Mouse (Mus musculus): ENCODE data around the gene Fance.
"Not testable (repeated sequence)": the region's sequence is repeated elsewhere in the genome, so short reads cannot be mapped to it uniquely, and the experiment has no call there.

Gene Fance

GRCm38 (mm10) chr17:28293716-28294115 is 19.6 kb upstream of the Fance start:
- DNase-seq (ENCODE audit: low spot score in 2 of 2), result no peak

GRCm38 (mm10) chr17:28294449-28295333 is 18.6 kb upstream of the Fance start:
- no peak for DNase-seq (ENCODE audit: low spot score in 2 of 2)

DNA sequence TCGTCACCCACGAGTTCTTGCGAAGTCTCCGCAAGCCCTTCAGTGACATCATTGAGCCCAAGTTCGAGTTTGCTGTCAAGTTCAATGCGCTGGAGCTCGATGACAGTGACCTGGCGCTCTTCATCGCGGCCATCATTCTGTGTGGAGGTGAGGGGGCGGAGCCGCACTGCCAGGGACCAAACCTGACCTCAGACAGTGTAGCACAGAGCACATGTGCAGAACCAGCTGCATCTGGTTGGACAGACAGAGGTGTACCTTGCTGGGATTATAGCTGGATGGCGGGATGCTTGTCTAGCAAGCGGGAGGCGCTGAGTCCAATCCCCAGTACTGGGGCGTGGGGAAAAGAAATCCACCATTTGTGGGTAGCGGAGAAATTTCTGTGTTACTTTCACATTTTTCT is 14.4 kb upstream of the Fance start:
- no peak for DNase-seq (ENCODE audit: low spot score in 2 of 2)

DNA sequence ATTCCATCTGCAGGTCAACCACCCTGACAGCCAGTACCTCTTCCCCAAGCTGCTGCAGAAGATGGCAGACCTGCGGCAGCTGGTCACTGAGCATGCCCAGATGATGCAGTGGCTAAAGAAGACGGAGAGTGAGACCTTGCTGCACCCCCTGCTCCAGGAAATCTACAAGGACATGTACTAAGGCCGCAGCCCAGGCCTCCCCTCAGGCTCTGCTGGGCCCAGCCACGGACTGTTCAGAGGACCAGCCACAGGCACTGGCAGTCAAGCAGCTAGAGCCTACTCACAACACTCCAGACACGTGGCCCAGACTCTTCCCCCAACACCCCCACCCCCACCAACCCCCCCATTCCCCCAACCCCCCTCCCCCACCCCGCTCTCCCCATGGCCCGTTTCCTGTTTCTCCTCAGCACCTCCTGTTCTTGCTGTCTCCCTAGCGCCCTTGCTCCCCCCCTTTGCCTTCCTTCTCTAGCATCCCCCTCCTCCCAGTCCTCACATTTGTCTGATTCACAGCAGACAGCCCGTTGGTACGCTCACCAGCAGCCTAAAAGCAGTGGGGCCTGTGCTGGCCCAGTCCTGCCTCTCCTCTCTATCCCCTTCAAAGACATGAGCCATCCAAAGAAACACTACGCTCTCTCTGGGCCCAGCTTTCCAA is 13.5 kb upstream of the Fance start:
- no peak for DNase-seq (ENCODE audit: low spot score in 2 of 2)

- no peak for DNase-seq (ENCODE audit: low spot score in 2 of 2)
Measured at GRCm38 (mm10) chr17:28300323-28300722, 13.0 kb upstream of the Fance start.

DNA sequence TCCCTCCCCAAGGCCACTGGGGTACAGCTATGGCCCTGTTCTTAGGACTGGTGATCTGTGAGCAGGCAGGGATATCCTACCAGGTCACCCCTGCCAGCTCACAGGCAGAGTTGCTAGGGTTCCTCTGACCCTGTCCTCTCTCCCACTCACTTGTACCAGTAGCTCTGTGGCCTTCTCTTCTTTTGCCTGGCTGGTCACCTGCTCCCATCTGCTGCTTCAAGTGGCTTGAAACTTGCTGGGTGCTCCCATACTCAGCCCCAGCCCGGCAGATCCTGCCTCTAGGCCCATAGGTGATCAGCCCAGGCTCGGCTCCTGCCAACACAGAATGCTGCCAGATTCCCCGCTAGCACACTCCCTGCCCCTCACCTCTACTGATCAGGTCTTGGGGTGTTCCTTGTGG is 12.5 kb upstream of the Fance start:
- DNase-seq (ENCODE audit: low spot score in 2 of 2), result no peak

DNA sequence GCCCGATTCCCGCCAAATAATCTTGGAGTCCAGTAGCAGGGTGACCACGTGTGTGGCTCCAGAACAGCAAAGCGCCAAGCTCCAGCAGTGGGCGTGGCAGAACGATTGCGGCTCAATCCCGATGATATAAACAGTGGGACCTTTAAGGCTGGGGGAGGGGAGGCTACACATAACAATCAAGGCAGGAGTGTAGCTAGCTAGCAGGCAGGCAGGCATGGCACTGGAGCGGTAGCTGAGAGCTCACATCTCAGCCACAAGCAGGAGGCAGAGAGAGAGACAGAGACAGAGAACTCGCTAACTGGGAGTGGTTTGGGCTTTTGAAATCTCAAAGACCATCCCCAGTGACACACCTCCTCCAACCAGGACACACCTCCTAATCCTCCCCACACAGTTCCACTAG is 8.1 kb upstream of the Fance start:
- no peak for DNase-seq (ENCODE audit: low spot score in 2 of 2)

DNA sequence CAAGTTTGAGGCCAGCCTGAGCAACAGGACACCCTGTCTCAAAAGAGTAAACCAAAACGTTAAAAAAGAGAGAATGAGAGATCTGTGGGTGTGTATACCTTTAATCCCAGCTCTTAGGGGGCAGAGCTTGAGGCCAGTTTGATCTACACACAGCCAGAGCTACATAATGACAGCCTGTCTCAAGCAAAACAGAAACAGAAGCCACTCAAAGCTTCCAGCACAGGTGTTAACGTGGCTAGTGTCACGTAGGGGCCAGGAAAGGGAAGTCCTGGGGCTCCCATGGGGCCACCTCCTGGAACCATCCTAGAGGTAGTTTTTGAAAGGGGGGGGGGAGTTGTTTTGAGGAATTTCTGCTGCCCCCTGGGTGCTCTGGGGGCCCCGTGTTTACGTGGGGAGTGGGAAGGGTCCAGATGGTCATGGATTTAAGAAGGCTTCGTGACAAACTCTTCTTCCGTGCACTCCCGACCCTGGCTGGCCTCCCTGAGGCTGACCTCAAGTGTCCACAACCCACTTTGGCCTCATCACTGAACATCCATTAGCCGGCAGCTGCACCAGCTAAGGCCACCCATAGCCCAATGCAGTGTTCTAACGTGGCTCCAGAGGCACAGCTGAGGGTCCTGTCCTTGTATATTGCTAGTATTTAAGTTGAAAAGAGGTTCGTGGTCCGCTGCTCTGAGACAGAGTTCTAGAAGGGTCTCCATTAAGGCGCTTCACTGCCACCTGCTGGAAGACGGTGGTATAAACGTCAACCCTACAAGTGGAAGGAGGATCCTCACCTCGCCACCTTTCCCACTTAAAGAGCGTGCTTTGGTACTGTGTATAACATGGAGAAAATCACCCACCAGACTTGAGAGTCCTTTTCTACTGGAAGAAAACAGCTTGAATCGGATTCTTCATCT is 4.8 kb upstream of the Fance start:
- peak; percentile 70 to 87 for DNase-seq (ENCODE audit: low spot score in 2 of 2)

GRCm38 (mm10) chr17:28310831-28311230 is 2.5 kb upstream of the Fance start:
- no peak for DNase-seq (ENCODE audit: low spot score in 2 of 2)

DNA sequence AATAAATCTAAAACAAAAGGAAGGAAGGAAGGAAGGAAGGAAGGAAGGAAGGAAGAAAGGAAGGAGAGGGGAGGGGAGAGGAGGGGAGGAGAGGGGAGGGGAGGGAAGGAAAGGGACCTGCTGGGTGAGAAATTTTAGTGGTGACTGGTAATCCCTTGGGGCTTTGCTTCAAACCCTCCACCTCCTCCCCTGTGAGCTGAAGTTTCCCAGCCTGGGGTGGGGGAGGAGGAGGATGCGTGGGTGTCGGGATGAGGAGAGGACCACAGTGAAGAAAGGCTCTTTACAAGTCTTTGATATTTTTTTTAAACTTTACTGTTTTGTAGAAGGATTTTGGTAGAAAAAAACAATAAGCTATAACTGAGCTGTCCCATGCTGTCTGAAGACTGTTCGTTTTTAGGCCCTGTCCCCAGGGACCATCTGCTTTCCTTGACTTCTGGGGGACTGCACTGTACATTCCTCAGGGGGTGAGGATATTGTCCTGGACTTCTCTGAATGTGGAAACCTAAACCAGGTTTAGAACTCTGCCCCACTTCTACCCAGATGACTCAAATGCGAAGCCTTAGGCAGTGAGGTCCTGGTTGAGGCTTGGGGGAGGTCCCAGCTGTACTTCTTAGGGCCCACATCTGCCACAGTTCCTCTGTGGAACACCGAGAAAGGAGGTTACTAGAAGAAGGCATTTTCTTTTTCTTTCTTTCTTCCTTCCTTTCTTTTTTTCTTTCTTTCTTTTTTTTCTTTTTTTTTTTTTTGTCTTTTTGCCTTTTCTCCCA is 1.8 kb upstream of the Fance start:
- DNase-seq (ENCODE audit: low spot score in 2 of 2), result no peak

- DNase-seq (ENCODE audit: low spot score in 2 of 2), result no peak
Measured at GRCm38 (mm10) chr17:28312232-28313211, 797 bp upstream of the Fance start.

DNA sequence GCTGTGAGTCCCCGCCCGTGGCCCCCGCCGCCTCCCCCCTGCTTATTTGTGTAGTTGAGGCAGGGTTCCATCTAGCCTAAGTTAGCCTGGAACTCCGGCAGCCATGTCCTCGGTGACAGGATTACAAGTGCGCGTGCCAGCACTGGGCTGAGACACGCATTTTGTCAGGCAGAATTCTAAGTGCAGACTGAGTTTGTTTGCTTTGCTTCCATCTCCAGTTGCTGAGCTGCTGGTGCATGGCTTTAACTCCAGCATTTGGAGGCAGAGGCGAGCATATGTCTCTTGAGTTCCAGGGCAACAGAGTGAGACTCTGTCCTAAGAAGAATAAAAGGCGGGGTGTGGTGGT is 534 bp downstream of the Fance start:
- DNase-seq (ENCODE audit: low spot score in 2 of 2), result no peak

GRCm38 (mm10) chr17:28315611-28316160 is 2.4 kb downstream of the Fance start:
- no peak for DNase-seq (ENCODE audit: low spot score in 2 of 2)

- DNase-seq (ENCODE audit: low spot score in 2 of 2), result no peak
Measured at GRCm38 (mm10) chr17:28316476-28316875, 3.2 kb downstream of the Fance start.

DNA sequence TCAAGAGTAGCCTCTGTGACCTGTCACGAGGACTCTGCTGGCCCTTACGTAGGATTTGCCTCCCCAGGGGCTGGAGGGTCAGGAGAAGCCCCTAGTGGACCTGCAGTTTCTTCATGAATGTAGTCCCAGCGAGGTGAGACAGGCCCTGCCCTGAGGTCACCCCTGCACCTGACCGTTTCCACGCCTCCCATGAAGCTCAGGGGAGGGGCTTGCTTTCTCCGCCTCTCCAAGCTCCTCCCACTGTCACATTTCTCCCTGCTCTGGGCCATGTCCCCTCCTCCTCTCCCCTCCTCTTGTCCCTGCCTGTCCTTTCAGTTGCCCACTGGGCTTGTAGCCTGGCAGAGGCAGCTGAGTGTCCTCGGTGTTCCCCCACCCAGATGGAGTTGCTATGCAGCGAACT is 3.8 kb downstream of the Fance start:
- DNase-seq (ENCODE audit: low spot score in 2 of 2), result no peak

- no peak for DNase-seq (ENCODE audit: low spot score in 2 of 2)
Measured at GRCm38 (mm10) chr17:28317725-28318124, 4.4 kb downstream of the Fance start.

- no peak for DNase-seq (ENCODE audit: low spot score in 2 of 2)
Measured at GRCm38 (mm10) chr17:28321700-28322099, 8.4 kb downstream of the Fance start.

- DNase-seq (ENCODE audit: low spot score in 2 of 2), result no peak
Measured at GRCm38 (mm10) chr17:28323786-28324185, 10.5 kb downstream of the Fance start.

- DNase-seq (ENCODE audit: low spot score in 2 of 2), result not testable (repeated sequence)
Measured at GRCm38 (mm10) chr17:28324416-28324815, 11.1 kb downstream of the Fance start.

DNA sequence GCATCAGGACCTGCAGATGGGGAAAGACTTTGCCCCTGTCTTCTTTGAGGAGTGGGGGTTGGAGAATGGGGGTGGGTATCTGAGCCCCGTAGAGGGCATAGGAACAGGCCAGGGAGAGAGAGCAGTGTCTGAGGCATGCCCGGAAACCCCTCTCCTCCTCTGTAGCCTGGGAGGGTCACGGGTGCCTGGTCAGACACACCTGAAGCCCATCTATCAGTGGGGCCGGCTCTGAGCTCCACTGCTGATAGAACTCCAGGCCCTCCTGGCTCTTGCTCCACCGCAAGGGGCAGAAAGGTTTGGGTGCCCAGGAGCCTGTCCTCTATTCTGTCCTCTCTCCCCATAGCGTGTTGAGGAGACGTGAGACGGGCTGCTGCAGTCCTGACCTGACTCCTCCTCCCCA is 12.4 kb downstream of the Fance start:
- no peak for DNase-seq (ENCODE audit: low spot score in 2 of 2)

Data from urinary bladder, adult 18-20 months (tissue).